Mouse (Mus musculus) kidney, postnatal 4 days (tissue): Measurements from ENCODE around the gene Veph1.
A peak's percentile ranks its signal among the peaks of the same experiment; 100 is the strongest.

Experiments used
- DNase-seq, 2 experiments: peaks; one replicate each; pipeline ENCODE4 v3.0.0; 2021; ENCODE audit warnings: mixed read lengths in 2 of 2

Veph1 gene

DNA sequence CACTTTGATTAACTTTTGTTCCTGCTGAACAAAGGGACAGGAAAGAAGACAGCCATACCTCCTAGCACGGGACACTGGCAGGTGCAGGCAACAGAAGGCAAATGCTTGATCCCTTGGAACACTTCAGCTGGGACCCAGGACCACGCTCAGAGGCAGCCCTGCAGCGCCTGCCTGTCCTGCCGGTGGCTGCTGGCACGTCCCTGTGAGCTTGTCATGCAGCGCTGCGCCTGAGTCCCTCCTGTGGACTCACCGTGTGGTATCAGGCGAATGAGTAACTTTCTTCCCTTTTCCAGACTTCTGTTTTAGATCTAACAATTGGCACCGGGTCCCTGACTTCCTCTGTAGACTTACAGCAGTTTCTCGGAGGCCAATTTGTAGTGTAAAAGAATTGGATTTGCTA lies at the start of gene Veph1:
Veph1 (minus strand) TSS at position 293 of the 400 bp plus-strand sequence.
- DNase-seq = peak; percentile 65 to 79

DNA sequence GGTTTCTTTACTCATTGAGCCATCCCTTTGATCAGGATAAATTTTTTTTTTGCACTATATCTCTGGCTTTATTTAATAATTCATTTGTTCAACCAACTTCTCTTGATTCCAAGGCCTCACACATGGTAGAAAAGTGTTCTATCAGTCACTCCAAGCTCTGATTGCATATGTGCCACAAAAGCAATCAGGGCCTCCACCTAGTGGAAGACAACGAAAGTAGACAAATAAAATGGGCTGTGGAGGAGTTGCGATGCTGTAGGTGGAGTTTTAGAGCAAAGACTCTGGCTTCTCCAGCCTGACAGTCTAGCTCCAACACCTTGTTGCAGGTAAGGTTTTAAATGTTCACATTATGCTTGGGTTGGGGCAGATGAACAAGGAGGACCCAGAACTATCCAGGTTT lies 44.1 kb upstream of the Veph1 start:
- DNase-seq = no peak

DNA sequence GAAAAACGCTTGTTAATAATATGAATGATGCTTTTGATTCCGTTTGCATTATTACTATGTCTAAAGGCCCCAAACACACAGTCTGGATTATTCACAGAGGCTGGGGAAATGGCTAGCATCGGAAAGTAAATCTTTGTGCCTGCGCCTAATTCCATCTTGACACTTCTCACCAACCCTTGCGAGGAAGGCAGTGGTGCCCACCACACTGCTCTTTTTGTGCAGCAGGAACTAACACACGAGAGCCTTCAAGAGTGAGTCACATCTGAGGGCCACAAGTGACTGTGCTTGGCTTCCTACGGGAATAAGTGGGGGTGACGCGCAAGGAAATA lies 35.7 kb upstream of the Veph1 start:
- DNase-seq = no peak

DNA sequence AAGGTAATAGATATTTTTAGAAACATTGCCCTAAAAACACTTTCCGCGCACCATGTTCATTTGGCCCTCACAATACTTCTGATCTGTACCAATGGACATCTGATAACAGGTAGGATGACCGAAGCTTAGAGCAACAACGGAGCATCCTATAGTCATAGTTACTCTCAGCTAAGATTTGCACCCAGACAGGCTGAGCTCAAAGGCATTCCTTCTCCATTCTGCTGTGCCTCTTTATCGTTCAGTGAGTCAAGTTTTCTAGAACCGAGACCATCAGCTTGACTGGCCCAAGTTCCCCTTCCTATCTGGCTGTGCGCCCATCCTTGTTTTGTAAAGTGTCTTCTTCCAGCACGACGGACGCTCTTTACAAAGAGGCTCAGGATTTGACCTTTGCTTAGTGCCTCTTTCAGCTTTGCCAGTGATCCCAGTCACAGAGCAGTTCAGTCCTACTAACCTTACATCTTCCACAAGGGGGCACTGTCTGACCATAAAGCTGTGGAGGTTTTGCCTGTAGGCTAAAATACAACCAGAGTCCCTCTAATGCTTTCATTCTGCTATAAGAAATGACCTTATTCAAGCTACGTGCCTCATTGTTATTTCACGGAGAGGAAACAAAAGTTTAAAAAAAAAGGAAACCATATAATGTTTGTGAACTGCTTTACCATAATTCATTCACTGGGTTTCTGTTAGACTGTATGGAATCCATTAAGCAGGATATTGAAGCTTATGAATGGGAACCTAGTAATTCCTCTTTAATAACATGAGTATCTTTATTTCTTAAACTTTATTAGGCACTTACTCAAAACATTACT lies 35.2 kb upstream of the Veph1 start:
- DNase-seq = peak; percentile 67 to 70

DNA sequence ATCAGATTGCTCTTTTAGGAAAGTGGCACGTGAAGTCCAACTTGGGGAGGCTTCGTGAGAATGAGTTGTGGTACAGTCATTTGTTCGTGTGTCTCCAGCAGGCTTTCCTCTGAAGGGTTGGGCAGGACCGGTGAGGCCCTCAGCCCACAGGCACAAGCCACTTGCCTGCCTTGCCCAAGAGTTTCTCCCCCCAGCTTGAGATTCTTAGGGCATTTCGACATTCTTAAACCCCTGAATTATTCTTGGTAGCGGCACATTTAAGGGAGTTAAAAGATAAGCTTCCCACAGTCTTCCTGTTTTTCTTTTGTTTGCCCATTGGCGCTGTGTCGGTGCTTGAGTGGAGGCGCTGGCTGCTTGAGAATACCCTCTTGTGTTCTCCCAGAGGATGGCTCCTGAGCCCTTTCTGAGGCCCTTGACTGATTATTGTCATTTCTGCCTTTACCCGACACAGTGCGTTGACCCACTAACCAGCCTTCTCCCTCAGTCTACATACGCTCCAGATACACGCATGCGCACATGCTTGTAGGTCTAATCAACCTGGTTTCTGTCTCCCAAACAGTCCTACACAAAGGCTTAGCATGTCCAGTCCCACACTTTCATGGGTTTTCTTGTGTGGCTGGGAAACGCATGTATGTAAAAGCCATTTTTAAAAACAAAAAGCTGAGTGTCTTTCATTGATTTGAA lies 34.4 kb upstream of the Veph1 start:
- DNase-seq = no peak

DNA sequence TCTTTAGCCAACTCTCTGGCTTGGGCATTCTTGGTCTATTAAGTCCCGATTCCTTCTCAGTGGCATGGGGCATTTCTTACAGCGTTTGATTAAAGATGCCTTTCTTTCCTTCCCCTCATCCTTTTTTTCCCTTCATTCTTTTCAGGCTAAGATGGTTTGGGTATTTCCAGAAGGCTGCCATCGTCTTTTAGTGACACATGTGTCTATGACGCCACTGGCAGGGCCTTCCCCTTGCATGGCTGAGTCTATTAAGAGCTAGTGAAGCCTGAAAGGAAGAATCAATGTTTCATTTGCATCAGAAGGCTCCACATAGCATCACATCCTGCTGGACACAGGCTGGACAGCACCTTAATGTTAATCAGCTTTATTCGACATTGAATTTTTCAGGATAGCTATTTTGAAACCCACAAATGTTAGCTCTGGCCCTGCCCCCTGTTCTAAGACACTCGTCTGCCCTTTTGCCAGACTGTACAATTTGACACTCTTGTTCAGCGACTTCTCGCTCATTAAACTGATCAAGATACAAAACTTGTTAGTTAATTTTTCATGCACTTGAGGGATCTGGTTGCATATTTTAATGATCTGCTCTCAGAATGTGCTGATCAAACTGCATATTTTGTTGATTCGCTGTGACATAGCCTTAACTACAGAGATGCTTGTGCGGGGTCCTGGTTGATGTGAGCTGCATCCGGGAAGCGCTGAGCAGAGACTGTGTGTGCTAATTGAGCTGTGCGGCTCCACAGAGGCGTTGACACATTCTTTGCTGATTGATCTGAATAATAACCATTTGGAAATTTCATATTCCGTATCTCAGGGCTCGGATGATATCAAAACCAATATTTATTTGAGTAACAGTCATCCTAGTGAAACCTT lies 29.6 kb upstream of the Veph1 start:
- no peak for DNase-seq

DNA sequence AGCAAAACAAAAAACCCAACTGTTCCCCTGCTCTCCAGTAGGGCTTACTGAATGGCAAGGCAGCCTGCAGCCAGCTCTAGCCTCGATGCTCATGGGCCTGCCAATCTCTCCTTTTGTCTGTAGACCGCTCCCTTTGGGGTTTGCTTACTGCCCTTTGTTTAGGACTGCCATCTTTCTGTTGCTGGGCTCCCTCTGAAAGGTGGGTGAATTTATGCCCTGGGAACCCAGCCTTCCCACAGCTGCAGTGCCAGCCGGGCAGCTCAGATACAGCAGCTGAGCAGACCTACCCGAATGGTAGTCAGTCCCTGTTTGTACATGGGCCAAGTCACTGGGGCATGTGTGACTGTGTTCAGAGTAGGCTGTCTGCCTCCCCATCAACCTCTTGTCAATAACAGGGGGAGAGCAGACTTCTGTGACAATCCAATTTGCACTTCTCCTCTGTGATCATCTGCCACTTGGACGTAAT lies 28.9 kb upstream of the Veph1 start:
- DNase-seq = no peak

DNA sequence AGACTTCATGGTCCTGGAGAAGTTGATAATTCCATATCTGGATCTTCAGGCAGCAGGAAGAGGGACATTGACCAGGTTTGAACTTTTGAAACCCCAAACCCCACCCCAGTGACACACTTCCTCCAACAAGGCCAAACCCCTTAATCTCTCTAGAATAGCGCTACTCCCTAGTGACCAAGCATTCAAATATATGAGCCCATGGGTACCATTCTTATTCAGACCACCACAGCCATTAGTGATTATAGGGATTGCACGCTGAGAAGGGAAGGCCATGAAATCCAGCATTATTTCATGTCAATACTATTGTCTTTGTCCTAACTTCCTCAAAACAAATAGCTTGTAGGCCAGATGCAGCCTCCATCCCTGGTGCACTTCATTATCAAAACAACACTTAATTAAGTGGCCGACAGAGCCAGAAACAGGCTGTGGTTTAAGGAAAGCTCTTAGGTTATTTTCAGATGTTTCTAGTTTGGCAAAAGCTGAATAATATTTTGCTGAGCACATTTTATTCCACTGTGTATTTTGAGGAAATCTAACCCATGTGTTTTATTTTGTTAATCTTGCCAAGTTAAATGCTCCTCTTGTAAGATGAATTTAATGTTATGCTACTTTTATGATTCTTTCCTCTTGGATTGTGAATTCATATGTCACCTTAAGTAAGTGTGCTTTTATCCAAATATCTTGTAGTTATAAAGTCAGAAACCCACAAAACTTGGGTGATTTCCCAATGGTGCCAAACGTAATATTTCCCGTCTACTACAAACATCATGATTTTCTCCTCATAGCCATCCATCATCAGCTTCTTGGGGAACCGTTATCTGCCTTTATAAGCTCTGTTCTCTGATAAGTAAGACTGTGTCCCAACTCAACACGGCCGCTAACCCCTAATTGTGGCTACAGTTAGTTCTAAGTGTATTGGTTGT lies 18.4 kb upstream of the Veph1 start:
- no peak for DNase-seq

DNA sequence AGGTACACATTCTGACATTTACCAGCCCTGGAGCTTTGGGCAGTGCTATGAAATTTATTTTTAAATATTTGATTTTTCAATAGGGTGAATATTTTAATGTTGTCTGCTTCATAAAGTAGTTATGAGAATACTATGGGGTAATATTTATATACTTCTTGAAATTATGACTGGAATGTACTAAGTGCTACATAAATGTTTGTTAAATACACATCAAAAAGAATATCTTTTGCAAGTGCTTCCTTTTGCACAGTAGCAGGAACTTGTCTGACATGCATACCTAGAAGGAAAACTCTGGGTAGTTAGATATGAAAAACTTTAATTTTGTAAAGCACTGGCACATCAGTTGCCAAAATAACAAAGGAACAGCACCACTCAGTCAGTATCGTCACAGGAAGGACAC lies 13.9 kb upstream of the Veph1 start:
- no peak for DNase-seq

DNA sequence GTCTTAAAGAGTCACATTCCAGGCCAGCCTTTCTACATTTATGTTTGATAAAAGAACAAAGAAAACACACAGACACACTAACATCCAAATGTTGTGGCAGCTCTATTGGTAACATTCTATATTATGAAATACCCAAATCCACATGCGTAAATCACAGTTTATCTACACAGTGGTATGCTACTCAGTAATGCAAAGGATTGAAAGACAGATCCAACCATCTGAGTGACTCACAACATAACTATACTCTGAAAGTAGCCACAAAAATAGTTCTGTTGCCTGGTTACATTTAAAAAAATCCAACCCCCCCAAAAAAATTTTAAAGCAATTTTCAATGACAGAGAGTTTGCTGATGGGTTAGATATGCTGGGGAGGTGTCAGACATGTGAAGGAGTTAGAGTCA lies 12.9 kb upstream of the Veph1 start:
- no peak for DNase-seq

DNA sequence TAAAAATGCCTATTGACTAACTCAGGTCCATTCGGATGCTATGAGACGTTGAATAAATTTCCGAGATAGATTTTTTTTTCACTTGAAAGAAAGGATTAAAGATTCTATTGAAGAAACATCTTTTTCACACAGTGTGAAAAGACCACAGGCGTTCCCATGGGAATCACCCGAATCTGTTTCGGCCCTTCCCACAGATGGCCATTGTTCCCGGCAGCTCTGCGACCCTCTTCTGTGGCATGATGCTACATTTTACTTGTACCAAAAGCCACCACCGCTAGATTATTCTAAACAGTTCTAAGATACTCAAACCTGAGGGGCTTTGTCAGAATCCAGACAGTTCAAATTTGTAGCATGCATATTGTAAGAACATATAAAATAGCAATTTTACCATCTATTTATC lies 1.4 kb downstream of the Veph1 start:
- DNase-seq = no peak

DNA sequence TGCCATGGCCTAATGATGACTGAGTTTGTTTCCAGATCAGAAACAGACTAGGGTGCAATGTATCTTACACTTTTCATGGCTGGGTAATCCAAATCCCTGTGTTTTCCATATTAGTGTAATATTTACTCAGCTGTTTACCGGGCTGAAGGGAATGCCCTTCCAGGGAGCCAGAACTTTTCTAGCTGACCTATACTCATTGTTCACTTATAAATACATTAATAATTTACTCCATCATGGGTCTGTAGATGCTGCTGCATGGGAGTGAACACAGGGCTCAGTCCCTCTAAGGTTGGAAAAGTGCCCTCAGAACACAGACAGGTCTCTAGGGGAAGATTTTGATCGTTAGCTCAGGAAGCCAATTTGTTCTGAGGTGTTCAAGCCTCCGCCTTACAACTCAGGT lies 1.9 kb downstream of the Veph1 start:
- peak in 1 of 2 experiments; percentile 15 for DNase-seq

DNA sequence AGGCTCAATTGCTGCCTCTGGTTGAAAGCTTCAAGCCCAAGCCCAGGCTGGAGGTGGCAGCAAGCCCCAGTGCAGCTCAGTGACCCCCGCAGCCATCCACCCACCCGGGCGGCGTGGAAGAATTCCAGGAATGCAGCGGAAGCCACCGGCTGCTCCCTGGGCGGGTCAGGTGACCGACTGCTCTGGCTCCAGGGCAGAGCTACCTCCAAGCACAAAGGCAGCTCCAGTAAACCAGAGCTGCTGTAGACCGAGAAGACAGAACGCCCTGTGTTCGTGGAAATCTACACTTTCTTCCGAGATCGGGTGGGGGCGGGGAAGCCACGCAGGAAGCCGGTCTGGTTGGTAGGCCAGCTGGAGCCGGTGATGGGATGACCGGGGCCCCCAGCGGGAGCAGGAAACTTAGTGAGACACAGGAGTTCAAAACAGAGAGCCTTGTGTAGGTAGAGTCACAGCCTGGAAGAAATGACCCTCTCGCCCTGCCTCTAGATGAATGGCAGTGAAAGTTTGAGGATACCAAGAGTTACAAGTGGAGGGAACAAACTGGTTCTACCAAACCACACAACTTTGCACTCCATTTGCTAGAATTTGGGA lies 4.2 kb downstream of the Veph1 start:
- DNase-seq = peak; percentile 85 to 91

DNA sequence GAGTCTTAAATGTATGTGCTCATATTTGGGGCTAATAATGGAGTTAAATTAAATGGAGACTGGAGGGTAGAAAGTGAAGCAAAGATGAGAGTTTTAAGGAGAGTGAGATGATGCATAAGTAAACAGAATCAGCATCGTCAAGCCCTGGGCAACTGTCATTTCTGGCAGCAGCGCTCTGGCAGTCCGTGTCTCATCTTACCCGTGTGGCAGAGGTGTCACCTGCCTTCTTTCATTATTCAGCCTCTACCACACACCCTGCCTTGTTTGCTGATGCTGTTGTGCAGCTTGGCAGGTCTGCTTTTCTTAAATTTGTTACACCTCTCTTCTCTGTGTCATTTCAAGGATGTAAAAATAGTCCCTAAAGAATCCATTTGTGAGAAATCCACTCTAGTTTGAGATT lies 33.4 kb downstream of the Veph1 start:
- DNase-seq = no peak

DNA sequence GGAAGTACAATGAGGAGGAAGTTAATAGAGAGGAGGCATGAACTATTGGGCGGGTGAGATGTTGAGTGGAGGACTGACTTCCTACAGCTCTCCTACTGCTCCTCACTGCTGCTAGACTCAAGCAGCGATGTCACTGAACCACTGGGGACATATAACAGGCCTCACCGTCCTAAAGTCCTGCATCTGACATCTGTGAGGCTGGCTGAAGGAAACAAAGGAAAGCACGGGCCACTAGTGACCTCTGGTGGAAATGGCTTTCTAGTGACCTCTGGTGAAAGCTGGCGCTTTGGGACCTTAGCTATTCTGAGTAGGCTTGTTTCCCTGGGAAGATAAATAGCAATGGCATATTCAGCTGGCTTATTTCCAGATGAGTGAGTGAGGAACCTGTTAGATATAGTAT lies 34.3 kb downstream of the Veph1 start:
- peak; percentile 40 to 46 for DNase-seq

DNA sequence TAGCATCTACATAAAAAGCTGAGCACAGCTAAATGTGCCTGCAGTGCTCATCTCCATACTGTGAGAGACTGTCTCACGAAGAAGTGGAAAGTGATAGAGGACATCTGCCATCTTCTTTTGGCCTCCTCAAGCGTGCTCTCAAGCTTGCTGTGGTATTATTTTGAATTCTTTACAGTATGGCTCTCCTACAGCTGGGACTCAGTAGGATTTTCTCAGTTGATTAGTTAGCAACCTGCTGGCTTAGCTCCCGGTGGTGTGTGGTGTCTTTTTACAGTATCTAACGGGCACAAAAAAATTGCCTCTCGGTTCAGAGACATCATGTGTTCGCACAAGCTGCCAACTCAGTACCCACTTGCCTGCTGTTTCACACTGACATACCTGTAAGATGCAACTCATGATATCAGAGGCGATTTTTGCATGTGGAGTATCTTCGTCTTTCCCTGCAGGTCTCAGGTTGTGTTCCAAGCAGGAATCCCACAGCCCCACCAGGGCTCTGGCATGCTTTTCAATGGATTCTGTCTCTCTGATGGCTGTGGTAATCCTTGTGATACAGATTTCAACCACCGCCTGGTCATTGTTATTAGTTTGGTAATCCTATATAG lies 42.0 kb downstream of the Veph1 start:
- DNase-seq = no peak

DNA sequence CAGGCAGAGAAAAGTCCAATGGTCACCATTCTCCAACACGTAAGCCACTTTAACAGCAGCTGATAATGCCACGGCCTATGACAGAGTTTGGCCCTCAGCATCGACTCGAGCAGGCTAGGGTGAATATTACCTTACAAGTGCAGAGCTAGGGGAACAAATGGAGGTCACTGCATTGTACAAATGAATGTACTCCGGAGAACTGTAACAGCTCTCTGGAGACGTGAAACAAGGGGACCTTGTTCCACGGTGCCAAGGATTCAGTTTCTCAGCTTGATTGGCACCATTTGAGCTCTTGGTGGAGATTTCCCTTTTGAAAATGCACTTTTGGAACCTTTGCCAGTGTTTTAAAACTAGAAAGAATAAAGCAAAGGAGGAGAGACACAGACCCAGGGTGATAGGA lies 44.8 kb downstream of the Veph1 start:
- no peak for DNase-seq

DNA sequence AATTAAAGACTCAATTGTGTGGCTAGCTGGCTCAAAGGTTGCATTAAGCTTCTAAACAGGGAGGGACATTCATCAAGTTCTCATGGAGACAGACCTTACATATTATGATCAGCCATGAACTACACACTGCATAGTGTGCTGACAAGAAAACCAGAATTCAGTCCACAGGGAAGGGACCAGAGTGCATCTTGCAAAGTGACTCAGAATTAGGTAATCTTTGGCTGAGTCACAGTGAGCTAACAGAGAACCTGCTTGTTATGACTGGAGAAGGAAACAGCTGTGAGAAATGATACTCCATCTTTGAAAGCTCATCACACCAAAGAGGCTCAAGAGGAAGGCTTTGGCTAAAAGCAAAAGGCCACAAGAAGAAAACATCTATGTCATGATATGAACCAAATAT lies 56.2 kb downstream of the Veph1 start:
- no peak for DNase-seq

DNA sequence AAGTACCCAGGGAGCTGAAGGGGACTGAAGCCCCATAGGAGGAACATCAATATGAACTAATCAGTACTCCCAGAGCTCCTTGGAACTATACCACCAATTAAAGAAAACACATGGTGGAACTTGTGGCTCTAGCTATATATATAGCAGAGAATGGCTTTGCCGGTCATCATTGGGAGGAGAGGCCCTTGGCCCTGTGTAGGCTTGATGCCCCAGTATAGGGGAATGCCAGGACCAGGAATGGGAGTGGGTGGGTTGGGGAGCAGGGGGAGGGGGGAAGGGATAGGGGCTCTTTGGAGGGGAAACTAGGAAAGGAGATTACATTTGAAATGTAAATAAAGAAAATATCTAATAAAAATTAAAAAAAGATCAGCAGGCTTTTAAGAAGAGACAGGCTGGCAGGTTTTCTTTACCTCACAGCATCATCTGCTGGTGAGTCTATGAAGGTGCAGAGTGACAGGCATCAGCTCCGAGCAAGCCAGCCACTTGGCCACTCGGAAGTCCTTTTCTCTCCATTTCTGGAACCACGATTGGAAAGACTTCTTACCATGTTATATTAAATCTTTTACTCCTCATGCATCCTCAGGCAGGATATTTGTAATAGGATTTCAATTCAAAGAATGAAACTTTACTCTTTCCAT lies 60.3 kb downstream of the Veph1 start:
- DNase-seq = peak; percentile 12 to 19

DNA sequence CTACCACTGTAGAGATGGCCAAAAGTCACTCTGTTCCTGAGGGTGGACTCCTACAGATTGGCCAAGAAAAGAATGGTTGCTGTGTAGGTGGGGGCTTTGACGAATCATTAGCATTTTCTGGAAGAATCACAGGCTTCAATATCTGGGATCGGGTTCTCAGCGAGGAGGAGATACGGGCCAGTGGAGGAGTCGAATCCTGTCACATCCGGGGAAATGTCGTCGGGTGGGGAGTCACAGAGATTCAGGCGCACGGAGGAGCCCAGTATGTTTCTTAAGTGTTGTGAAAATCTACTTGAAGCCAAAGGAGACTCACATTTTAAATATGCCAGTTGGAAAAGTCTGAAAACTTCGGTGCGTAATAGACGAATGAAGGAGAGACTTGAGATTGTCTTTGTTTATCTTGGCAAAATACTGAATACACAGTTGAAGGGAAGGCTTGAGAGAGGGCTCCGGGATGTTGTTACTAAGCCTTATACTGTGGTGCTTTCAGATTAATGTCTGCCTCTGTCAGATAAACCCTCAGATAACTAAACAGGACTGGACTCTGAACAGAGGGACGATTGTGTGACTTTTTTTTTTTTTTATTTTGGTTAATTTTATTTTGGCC lies 71.6 kb downstream of the Veph1 start:
- DNase-seq = no peak

DNA sequence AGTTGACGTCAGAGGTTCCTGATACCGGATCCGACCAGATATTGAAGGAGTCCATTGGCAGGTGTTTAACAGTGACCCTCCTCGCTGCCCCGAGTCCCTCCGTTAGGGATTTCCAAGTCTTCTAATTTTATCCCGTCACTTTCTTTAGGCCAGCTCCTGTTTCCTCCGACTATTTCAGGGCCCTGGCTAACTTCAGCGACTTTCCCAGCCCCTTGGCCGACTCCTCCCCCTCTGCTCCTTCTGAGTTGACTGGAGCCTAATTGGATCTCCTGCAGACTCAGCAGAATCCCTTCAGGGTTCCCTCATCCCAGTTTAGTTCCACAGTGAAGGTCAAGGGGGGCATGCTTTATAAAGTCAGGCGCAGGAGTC lies 75.4 kb downstream of the Veph1 start:
- peak; percentile 68 to 77 for DNase-seq
